Mouse (Mus musculus): ENCODE measurements at regions not wholly inside any gene's neighbourhood (a gene's known extent, or its start where the extent isn't known, plus 50 kb on each side); places are given as distances from the start of the nearest gene placed in this dataset.

- TF ChIP-seq POLR2A (IDR thresholded peaks at IDR 0.05; ENCODE audit: control insufficient read depth, low read depth, low read length) (no peak), CTCF (IDR thresholded peaks at IDR 0.05; ENCODE audit: control insufficient read depth, insufficient read depth, insufficient replicate concordance, low read depth, low read length) (no peak)
These were observed 321.4 kb upstream of the Adamts5 start for GRCm38 (mm10) chr16:86222997-86223396.
